Comparison of ENCODE assay signal across 8 mouse cellular contexts in the genomic region with DNA sequence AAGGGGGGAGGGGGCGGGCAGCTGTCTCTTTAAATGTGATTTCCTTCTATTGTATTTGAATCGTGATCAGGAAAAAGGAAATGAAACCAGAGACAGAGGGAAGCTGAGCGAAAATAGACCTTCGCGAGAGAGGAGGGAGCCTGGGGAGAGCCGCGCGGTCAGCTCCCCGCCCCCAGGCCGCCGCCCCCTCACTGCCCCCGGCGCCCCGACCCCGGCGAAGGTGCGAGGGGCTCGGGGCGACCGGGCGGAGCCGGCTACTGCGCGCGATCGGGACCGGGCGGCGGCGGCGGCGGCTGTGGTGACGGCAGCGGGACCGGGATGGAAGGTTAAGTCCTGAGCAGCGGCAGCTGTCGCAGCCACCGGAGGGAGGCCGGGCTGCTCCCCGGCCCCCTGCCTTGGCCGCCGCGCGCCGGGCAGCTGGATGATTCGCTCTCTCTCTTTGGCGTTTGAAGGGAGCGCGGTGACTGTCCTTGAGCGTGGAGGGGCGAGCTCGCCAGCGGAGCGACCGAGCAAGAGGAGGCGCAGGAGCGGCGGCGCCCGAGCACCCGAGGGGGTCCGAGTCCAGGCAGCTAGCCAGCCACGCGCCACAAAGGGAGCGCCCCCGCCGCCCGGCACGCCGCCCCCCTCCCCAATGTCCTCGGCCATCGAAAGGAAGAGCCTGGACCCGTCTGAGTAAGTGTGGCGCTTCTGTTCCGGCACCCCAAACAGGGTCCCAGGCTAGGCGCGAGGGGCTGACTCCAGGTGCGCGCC. TPM values are rescaled to one million over a fixed set of nuclear protein-coding genes. Genes with fewer than 3 reads are reported as not detected.
DNase-seq lines count a peak whose midpoint lies in the region; ATAC-seq and TF ChIP-seq lines count a peak whose summit lies in the region.

No protein-coding gene starts in this region.

- H3K4me3 ChIP-seq in ES-Bruce4 (ENCODE audit: low read depth, low read length) = peak overlapping the region; percentile 62
- peak overlapping the region; percentile 78 for H3K4me3 ChIP-seq in forebrain, embryonic 10.5 days
- peak overlapping the region; percentile 72 for H3K4me3 ChIP-seq in lung, postnatal 0 days (ENCODE audit: low read depth, low read length)

- H3K36me3 ChIP-seq in ES-Bruce4 (ENCODE audit: control insufficient read depth, insufficient read depth, low read length, poor library complexity, severe bottlenecking) = no peaks in the 10 kb centered on the region
- H3K36me3 ChIP-seq in forebrain, embryonic 10.5 days (replicated peaks) = peaks cover 4% of the 10 kb centered on the region; the same call in 1 of the 2 replicates
- no peaks in the 10 kb centered on the region for H3K36me3 ChIP-seq in lung, postnatal 0 days (ENCODE audit: insufficient read depth, low read length)

- under 1% methylated on average over 77 of the region's 79 CpGs for WGBS in forebrain, embryonic 10.5 days
- under 1% methylated on average over 45 of the region's 79 CpGs for WGBS in lung, postnatal 0 days

- no peak for TF ChIP-seq EP300 in ES-Bruce4 (IDR thresholded peaks at IDR 0.05; ENCODE audit: insufficient read depth, low read depth, low read length)
- peak; percentile 18; the same call in 1 of the 2 replicates for TF ChIP-seq EP300 in lung, postnatal 0 days (IDR thresholded peaks at IDR 0.05)

- peak overlapping the region; percentile 79 for H3K4me2 ChIP-seq in lung, postnatal 0 days (replicated peaks; ENCODE audit: low read depth, low read length)

- H3K4me1 ChIP-seq in ES-Bruce4 (ENCODE audit: control insufficient read depth, insufficient read depth, low read length) = no peaks in the 10 kb centered on the region
- H3K4me1 ChIP-seq in forebrain, embryonic 10.5 days = peaks cover 40% of the 10 kb centered on the region
- no peaks in the 10 kb centered on the region; the same call in 1 of the 2 replicates for H3K4me1 ChIP-seq in lung, postnatal 0 days (ENCODE audit: insufficient read depth, low read depth, low read length)

- ATAC-seq in lung, postnatal 0 days = peak; percentile 68

- no peaks in the 10 kb centered on the region for H3K9me3 ChIP-seq in ES-Bruce4 (replicated peaks; ENCODE audit: control insufficient read depth, insufficient read depth, low read length, poor library complexity, severe bottlenecking)
- no peaks in the 10 kb centered on the region for H3K9me3 ChIP-seq in forebrain, embryonic 10.5 days
- no peaks in the 10 kb centered on the region for H3K9me3 ChIP-seq in lung, postnatal 0 days (ENCODE audit: low read length)

- no peak for TF ChIP-seq CTCF in ES-Bruce4 (IDR thresholded peaks at IDR 0.05; ENCODE audit: low read depth, low read length)
- TF ChIP-seq CTCF in brain, embryonic 14.5 days (IDR thresholded peaks at IDR 0.05; ENCODE audit: borderline replicate concordance, extremely low read depth, insufficient read depth, insufficient read length) = no peak
- no peak for TF ChIP-seq CTCF in lung, postnatal 0 days (IDR thresholded peaks at IDR 0.05)

- no peak overlapping the region for H3K27ac ChIP-seq in ES-Bruce4 (ENCODE audit: insufficient read depth, low read length)
- peak overlapping the region; percentile 88 for H3K27ac ChIP-seq in forebrain, embryonic 10.5 days
- H3K27ac ChIP-seq in lung, postnatal 0 days (ENCODE audit: low read length) = peak overlapping the region; percentile 75

- H3K27me3 ChIP-seq in ES-Bruce4 (ENCODE audit: control insufficient read depth, insufficient read depth, low read length, poor library complexity, severe bottlenecking) = peaks cover 30% of the 10 kb centered on the region
- H3K27me3 ChIP-seq in forebrain, embryonic 10.5 days (ENCODE audit: poor library complexity, severe bottlenecking) = peaks cover 81% of the 10 kb centered on the region
- H3K27me3 ChIP-seq in lung, postnatal 0 days (replicated peaks; ENCODE audit: insufficient read depth, low read length) = no peaks in the 10 kb centered on the region

- intact Hi-C loops in heart, postnatal 10 days (cut with DNase I) = loop anchor here (1.0 to 2.0 kb wide), 3 partner anchors 67 to 97 kb away; no protein-coding TSS in a partner anchor

- peak overlapping the region; percentile 71 for H3K9ac ChIP-seq in ES-Bruce4 (ENCODE audit: low read depth, poor library complexity, severe bottlenecking)
- H3K9ac ChIP-seq in lung, postnatal 0 days (replicated peaks; ENCODE audit: low read depth) = peak overlapping the region; percentile 39

- no peak for TF ChIP-seq POLR2A in ES-Bruce4 (IDR thresholded peaks at IDR 0.05; ENCODE audit: insufficient read depth, low read length)
- no peak for TF ChIP-seq POLR2A in brain, embryonic 14.5 days (IDR thresholded peaks at IDR 0.05; ENCODE audit: borderline replicate concordance, extremely low read depth, insufficient read depth, insufficient read length, poor library complexity, severe bottlenecking)

- DNase-seq in brain, embryonic 14.5 days (ENCODE audit: low read depth) = peak; percentile 70
- DNase-seq in forebrain, embryonic 10.5 days (ENCODE audit: extremely low spot score, low spot score) = peak; percentile 55
- DNase-seq in heart, postnatal 10 days = peak; percentile 71 to 72
- peak; percentile 41 to 69 for DNase-seq in kidney, postnatal 36 days
- peak; percentile 74 for DNase-seq in lung, postnatal 0 days (ENCODE audit: low spot score)
- peak; percentile 19 for DNase-seq in ovary, postnatal 10 days (ENCODE audit: low spot score)
- peak; percentile 19 for DNase-seq in urinary bladder, postnatal 14 days (ENCODE audit: low spot score)

RNA-seq across cellular contexts. Expression of gene Lmo2, which starts 12.4 kb away (rescaled TPM):
- polyA plus RNA-seq in ES-Bruce4 (2011; ENCODE audit: insufficient read depth, insufficient read length, low read depth, missing spikeins) = 0.78 TPM in 1 of 2 replicates, not detected in the other
- polyA plus RNA-seq in brain, embryonic 14.5 days (2012; rRNA removed) = 35.6 and 38.3 TPM in 2 replicates
- 24.3 and 26.4 TPM in 2 replicates for polyA plus RNA-seq in forebrain, embryonic 10.5 days (2016; fragmentation: Nextera tagmentation; extraction: Ambion mirVana)
- 10 to 100 TPM; 20.8 to 25.1 TPM for total RNA-seq in heart, postnatal 10 days (2021)
- polyA plus RNA-seq in lung, postnatal 0 days (2015; fragmentation: Nextera tagmentation; extraction: Ambion mirVana) = 30.6 and 46.5 TPM in 2 replicates

RNA-seq across cellular contexts. Expression of gene Fbxo3, which starts 57.3 kb away (rescaled TPM):
- polyA plus RNA-seq in ES-Bruce4 (2011; ENCODE audit: insufficient read depth, insufficient read length, low read depth, missing spikeins) = 36.5 and 41.1 TPM in 2 replicates
- 45.4 and 48.2 TPM in 2 replicates for polyA plus RNA-seq in brain, embryonic 14.5 days (2012; rRNA removed)
- 47.8 and 48.3 TPM in 2 replicates for polyA plus RNA-seq in forebrain, embryonic 10.5 days (2016; fragmentation: Nextera tagmentation; extraction: Ambion mirVana)
- total RNA-seq in heart, postnatal 10 days (2021) = 10 to 100 TPM; 47.6 to 53.3 TPM
- 38.3 and 40.9 TPM in 2 replicates for polyA plus RNA-seq in lung, postnatal 0 days (2015; fragmentation: Nextera tagmentation; extraction: Ambion mirVana)

RNA-seq across cellular contexts. Expression of gene 4931422A03Rik, which starts 57.9 kb away (rescaled TPM):
- polyA plus RNA-seq in ES-Bruce4 (2011; ENCODE audit: insufficient read depth, insufficient read length, low read depth, missing spikeins) = not detected in 2 replicates
- 0.08 TPM in 1 of 2 replicates, not detected in the other for polyA plus RNA-seq in brain, embryonic 14.5 days (2012; rRNA removed)
- polyA plus RNA-seq in forebrain, embryonic 10.5 days (2016; fragmentation: Nextera tagmentation; extraction: Ambion mirVana) = 1.4 and 1.6 TPM in 2 replicates
- not detected for total RNA-seq in heart, postnatal 10 days (2021)
- polyA plus RNA-seq in lung, postnatal 0 days (2015; fragmentation: Nextera tagmentation; extraction: Ambion mirVana) = 1.4 and 1.6 TPM in 2 replicates

Comparison
In these comparisons a context has a peak if more than half of its experiments do, and no peak if none do; other contexts are left out.
1. DNase-seq: peak in every context shown above with its lines; median percentile 74 in lung, postnatal 0 days; 72 in heart, postnatal 10 days; 70 in brain, embryonic 14.5 days; 55 in forebrain, embryonic 10.5 days; 55 in kidney, postnatal 36 days; 19 in ovary, postnatal 10 days; 19 in urinary bladder, postnatal 14 days.
2. RNA of gene Lmo2, which starts 12.4 kb away (polyA plus RNA-seq): 35.6 to 38.3 TPM in brain, embryonic 14.5 days, 30.6 to 46.5 TPM in lung, postnatal 0 days and 24.3 to 26.4 TPM in forebrain, embryonic 10.5 days; 0.78 TPM in ES-Bruce4; every median in the first group is over 10 times any median in the second.
3. Peak in every context shown above with its lines, with median percentiles within 50 percentile points of each other: H3K4me3 ChIP-seq.